Mouse (Mus musculus) liver, adult 2 months (tissue): Measurements from ENCODE around the gene Triobp.

Source experiments
- CTCF ChIP-seq: fragments of 200-500 bp; IDR thresholded peaks from 2 replicates; pipeline ENCODE4 v1.5.1; 2011; ENCODE audit warnings: low read depth, low read length, control low read depth
- POLR2A ChIP-seq: fragments of 200-500 bp; IDR thresholded peaks from 2 replicates; pipeline ENCODE4 v1.6.1; 2011; ENCODE audit warnings: low read length, control low read depth; ENCODE audit not compliant: insufficient read depth; ENCODE audit errors: extremely low read depth

GRCm38 (mm10) chr15:79051461-79052360 is 104.2 kb downstream of the Triobp start:
- TF ChIP-seq CTCF (0 out of 2 replicates have a peak, but pooled peaks have one; percentile 0), POLR2A (0 out of 2 replicates have a peak, but pooled peaks have one; percentile 27)
